Mouse (Mus musculus) CD4-positive naive resting alpha-beta T cell, adult 76 days (primary cell): Measurements from ENCODE around the gene Klk1. TPM values are rescaled to one million over a fixed set of nuclear protein-coding genes. Genes with fewer than 3 reads are reported as not detected.

Experiments used
- total RNA-seq: library from RNA; stranded (reverse); gene quantifications from one replicate; pipeline ENCODE4 v1.2.4, GENCODE M21; 2023

Gene Klk1
- total RNA-seq, result 0.82 TPM

DNA sequence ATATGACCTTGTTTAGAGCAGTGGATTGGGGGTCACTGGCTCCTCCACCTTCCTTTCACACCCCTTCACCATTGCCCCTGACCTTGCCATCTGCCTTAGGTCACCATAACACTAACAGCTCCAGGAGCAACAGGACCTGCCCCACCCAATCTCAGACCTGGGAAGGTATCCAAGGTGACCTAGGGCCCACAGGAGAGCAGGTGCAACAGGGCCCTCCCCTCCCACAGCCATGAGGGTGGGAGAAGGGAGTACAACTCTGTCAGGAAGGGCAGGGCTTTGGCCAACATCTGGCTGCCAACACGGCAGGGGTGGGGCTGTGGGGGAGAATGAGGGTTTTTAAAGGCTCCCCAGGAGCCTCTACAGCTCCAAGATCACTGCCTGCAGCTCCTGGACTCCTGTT, at the start of gene Klk1:
TSS of gene Klk1 (plus strand) at position 285 of the 400 bp plus-strand sequence.

GRCm38 (mm10) chr7:44187936-44188335, 37.2 kb upstream of the Klk1 start, which contains the start of gene Klk1b24:
Klk1b24 (plus strand) TSS chr7:44188236.

DNA sequence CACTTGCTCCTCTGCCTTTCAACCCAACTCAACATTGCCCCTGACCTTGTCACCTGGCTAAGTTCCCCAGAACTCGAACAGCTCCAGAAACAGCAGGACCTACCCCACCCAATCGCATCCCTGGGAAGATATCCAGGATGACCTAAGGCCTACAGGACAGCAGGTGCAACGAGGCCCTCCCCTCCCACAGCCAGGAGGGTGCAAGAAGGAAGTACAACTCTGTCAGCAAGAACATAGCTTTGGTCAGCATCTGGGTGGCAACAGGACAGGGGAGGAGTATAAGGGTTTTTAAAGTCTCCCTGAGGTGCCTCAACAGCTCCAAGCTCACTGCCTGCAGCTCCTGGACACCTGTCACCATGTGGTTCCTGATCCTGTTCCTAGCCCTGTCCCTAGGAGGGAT, 27.3 kb upstream of the Klk1 start, which contains the start of gene Klk1b3:
TSS of gene Klk1b3 (plus strand) at position 301 of the 400 bp plus-strand sequence.

GRCm38 (mm10) chr7:44207135-44207534, 18.0 kb upstream of the Klk1 start, which contains the start of gene Klk1b4:
Klk1b4 (plus strand) TSS chr7:44207435.

GRCm38 (mm10) chr7:44215645-44216044, 9.5 kb upstream of the Klk1 start, which contains the start of gene Klk1b5:
Klk1b5 (plus strand) TSS chr7:44215945.

DNA sequence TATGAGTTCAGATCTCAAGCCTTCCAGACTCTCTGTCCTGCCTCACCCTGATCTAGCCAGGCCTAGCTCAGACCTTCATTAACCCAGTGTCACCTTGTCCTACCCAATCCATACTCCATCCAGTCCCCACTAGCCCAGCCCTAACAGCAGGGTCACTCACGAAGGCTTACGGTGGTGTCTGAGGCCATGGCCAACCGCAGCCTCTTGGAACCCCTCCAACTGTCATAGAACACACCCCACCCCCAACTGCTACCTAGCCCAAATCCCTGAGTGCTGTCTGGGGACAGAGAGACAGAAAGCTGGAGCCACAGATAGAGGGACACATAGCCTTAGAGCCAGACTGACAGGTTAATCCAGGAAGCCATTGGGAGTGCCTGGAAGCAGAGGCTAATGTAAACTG, 10.7 kb downstream of the Klk1 start, which contains the start of gene Gm36864:
TSS of gene Gm36864 (plus strand) at position 269 of the 400 bp plus-strand sequence.

GRCm38 (mm10) chr7:44246055-44246983, 21.2 kb downstream of the Klk1 start, which contains the start of the genes 1700028J19Rik and 2410002F23Rik:
1700028J19Rik (minus strand) TSS chr7:44246695.
2410002F23Rik (plus strand) TSS chr7:44246722.

GRCm38 (mm10) chr7:44257278-44257677, 32.1 kb downstream of the Klk1 start, which contains the start of gene Acp4:
Acp4 (minus strand) TSS chr7:44257378.

GRCm38 (mm10) chr7:44261147-44261546, 36.0 kb downstream of the Klk1 start, which contains the start of gene Gm15517:
Gm15517 (plus strand) TSS chr7:44261447.

Other genes with a start within 250 kb of the Klk1 start
- not detected for gene Klk1b9, start 249.3 kb upstream of the Klk1 start, total RNA-seq
- not detected for gene Klk1b11, start 229.5 kb upstream of the Klk1 start, total RNA-seq
- not detected for gene Klk1b26, start 213.2 kb upstream of the Klk1 start, total RNA-seq
- gene Klk1b27, start 173.1 kb upstream of the Klk1 start, total RNA-seq, result not detected
- gene Klk1b21, start 123.0 kb upstream of the Klk1 start, total RNA-seq, result not detected
- not detected for gene Klk1b22, start 112.7 kb upstream of the Klk1 start, total RNA-seq
- gene Klk1b16, start 88.6 kb upstream of the Klk1 start, total RNA-seq, result not detected
- gene Klk1b24, start 37.1 kb upstream of the Klk1 start, total RNA-seq, result not detected
- gene Klk1b3, start 27.2 kb upstream of the Klk1 start, total RNA-seq, result not detected
- not detected for gene Klk1b4, start 17.9 kb upstream of the Klk1 start, total RNA-seq
- not detected for gene Klk1b5, start 9.4 kb upstream of the Klk1 start, total RNA-seq
- not detected for gene Gm36864, start 10.8 kb downstream of the Klk1 start, total RNA-seq
- 3.3 TPM for gene 1700028J19Rik, start 21.3 kb downstream of the Klk1 start, total RNA-seq
- gene 2410002F23Rik, start 21.4 kb downstream of the Klk1 start, total RNA-seq, result 214 TPM
- gene Acp4, start 32.0 kb downstream of the Klk1 start, total RNA-seq, result not detected
- not detected for gene Gm15517, start 36.1 kb downstream of the Klk1 start, total RNA-seq
- gene Clec11a, start 81.5 kb downstream of the Klk1 start, total RNA-seq, result 0.67 TPM
- gene Shank1, start 84.9 kb downstream of the Klk1 start, total RNA-seq, result 3.0 TPM
- not detected for gene Syt3, start 158.7 kb downstream of the Klk1 start, total RNA-seq
- not detected for gene 1700008O03Rik, start 160.5 kb downstream of the Klk1 start, total RNA-seq
- gene Lrrc4b, start 203.7 kb downstream of the Klk1 start, total RNA-seq, result not detected
- not detected for gene Aspdh, start 240.0 kb downstream of the Klk1 start, total RNA-seq
- gene Josd2, start 242.6 kb downstream of the Klk1 start, total RNA-seq, result 47.6 TPM